Mouse (Mus musculus): ENCODE measurements around the gene Prdx5.
"Not testable (repeated sequence)": the region's sequence is repeated elsewhere in the genome, so short reads cannot be mapped to it uniquely, and the experiment has no call there.

Prdx5 gene

DNA sequence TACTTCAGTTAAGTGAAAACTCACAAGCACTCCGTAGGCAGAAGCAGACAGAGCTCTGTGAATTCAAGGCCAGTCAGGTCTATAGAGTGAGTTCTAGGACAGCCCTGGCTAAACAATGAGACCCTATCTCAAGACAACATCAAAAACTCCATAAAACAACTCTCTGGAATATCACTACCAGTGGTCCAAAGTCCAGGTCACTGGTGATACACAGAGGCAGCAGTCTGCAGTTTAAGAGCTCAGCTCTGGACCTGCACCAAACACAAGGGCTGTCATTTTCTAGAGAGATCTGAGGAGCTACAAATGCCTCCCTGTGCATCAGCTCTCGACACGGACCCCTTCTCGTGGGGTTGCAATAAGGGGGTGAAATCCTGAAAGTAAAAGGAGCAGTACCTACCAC, 8.4 kb upstream of the Prdx5 start:
- no peak for DNase-seq

DNA sequence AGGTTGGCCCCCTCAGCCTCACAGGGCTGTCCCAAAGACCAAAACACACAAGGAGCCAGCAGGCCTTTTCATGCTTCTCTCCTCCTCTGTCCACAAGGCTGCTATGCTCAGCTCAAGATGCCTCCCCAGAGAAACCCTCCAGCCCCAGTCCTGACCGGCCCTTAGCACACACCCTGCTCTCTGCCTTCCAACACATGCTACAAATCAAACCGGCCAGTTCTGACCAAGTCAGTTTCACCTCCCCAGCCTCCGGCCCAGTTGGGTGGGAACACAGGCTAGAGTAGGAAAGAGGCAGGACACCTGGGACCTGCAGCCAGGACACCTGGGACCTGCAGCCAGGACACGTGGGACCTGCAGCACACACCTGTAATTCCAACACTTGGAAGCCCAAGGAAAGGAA, 6.6 kb upstream of the Prdx5 start:
- no peak for DNase-seq

DNA sequence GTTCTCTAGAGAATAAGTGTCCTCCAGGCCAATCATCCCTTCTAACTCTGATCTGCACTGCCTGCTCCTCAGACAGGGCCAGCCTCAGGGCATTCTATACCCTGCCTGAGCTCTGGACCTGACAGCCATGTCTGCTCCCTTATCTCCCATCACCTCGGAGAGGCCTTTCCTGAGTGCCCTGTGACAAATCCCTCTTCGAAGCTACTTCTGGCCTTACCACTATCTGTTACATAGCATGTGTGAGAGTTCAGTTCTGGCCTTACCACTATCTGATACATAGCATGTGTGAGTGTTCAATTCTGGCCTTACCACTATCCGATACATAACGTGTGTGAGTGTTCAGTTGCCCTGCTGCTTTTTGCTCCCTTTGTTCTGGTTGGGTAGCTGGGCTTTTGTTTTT, 5.4 kb upstream of the Prdx5 start:
- no peak for DNase-seq

DNA sequence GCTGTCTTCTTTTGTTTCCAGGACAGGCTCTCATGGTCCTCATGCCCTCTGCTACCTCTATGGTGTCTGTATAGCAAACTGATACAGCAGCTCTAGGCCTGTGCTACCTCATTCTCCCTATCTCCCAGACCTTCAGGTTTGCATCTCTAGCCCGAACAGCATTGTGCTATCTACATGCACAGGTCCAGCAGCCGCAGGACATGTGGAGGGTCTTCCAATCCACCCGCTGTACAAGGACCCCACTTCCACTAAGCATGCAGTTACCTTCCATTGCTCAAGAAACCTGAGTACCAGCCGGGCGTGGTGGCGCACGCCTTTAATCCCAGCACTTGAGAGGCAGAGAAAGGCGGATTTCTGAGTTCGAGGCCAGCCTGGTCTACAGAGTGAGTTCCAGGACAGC, 4.6 kb upstream of the Prdx5 start:
- DNase-seq, result no peak

DNA sequence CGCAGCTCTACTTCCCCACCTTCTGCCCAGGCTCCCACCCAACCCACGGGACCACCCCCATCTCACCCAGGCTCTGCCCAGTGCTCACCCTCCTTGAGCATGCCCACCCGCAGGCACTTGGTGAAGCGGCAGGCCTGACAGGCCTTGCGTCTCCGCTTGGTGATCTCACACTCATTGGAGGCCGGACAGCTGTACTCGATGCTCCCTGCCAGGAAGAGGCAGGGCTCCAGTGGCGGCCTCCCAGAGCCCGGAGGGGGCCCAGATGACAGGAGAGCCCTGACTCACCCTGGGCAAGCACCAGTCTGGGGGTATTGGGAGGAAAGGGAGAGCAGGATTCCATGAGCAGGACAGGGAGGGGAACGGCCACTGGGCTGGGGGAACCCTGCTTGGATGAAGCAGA, 4.1 kb upstream of the Prdx5 start:
- peak; percentile 17 to 67 for DNase-seq

DNA sequence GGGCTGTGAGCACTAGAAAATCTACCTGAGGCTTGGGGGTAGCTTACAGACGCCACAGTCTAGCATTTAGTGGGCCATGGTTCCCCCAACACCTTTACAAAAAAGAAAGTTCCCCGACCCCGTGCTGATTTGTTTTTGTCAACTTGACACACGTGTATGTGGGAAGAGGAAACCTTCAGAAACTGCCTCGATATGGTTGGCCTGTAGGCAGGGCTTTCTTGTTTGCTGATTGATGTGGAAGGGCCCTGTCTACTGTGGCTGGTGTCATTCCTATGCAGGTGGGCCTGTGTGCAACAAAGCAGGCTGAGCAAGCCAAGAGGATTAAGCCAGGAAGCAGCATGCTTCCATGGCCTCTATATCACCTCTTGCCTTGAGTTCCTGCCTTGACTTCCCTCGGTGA, 3.1 kb upstream of the Prdx5 start:
- DNase-seq, result no peak

DNA sequence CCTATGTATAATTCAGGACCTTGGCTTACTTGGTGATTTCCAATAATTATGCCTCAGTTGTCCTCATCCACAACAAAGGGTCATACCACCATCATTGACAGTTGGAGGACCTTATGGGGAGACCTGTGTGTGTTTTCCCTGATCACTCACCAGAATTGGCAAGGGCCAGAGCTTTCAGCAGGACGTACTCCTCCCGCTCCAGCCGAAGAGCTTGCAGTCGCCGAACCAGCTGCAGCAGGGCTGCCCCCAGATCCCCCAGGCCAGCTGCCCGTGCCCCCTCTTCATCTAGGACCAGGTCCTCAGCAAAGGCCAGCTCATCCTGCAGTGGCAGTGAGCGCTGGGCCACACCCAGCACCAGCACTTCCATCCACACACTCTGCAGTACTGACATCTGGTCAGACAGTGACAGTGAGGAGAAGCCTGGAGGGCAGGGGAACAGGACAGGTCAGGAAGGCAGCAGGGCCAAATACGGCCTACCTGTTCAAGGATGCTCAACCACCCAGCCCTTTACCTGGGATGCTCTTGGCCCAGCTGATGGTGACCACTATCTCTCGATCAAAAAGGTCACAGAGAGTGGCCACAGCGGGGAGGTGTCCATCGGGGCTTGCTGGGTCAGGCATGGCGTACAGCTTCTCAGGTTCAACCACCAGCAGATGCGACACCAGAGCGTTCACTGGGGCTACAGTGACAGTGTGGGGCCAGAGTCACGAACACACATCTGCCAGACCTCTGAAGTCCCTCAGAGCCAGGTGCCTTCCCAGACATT, 2.5 kb upstream of the Prdx5 start:
- no peak for DNase-seq

DNA sequence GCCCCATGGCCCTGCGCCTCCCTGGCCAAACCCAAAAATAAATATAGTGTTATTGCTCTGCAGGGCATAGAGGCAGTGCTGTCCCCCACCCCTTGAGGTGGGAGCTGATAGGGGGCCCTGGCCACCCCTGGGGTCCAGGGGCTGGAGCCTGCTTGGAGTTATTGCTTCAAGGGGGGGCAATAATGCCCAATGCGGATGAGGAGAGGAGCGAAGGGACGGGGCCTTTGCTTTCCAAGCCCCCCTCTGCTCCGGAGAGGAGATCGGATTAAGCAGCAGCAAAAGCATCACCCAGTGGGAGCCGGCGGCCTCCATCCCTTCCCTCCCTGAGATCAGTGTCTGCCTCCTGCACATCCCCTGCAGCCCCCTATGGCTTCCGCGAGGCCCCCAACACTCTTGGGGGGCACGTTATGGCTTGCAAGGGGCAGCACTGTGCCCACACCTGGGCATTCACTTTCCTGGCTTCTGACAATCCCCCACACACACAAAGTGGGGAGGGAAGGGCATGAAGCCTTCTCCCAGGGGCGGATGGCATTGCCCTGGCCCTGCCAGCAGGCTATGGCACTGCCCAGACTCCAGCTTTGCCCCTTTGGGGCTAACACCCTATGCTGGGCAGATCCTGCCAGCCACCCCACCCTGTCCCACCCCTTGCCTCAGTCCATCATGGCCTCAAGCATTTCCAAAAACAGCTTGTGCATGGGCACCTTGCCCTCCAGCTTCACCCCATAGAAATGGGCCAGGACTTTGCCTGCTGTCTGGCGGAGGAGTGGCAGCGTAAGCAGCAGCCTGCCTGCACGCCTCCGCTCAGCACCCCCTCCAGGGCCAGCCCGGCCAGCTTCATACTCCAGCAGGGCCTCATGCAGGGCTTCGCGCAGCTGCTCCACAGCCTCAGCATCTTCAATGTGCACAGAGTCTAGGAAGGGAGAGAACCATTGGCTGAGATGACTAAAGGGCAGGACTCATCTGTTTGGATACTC, 1.5 kb upstream of the Prdx5 start:
- DNase-seq, result no peak

DNA sequence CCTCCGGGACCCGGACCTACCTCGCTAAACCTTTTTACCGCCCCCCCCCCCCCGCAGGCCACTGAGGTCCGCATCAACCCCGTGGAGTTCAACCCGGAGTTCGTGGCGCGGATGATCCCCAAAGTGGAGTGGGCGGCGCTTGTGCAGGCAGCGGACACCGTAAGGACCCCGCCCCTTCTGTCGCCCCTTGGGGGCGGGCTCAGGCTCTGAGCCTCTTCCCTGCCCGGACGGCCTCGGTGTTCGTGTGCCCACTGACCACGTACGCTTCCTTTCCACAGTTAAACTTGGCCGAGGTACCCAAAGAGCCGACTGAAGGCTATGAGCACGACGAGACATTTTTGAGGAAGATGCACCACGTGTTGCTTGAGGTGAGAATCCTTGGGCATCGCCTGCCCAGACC, 400 bp upstream of the Prdx5 start:
- DNase-seq, result peak; percentile 60 to 78

DNA sequence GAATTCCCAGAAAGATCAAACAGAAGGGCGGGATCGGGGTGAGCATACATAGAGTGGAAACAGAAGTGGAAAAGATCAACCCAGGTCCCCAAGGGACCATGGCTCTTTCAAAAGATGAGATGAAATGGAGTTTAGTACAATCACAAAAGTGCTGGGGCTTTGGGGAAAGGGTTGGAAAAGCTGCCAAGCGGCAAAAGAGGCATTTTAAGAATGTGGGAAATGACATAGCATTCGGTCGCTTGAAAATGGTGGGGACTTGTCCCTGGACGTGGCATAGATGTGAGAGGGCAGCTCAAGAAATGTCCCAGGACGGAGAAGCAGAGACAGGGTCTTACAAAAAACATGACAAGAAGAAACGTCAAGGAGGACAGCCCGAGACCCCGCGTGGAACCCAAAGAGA, 885 bp downstream of the Prdx5 start:
- no peak for DNase-seq

DNA sequence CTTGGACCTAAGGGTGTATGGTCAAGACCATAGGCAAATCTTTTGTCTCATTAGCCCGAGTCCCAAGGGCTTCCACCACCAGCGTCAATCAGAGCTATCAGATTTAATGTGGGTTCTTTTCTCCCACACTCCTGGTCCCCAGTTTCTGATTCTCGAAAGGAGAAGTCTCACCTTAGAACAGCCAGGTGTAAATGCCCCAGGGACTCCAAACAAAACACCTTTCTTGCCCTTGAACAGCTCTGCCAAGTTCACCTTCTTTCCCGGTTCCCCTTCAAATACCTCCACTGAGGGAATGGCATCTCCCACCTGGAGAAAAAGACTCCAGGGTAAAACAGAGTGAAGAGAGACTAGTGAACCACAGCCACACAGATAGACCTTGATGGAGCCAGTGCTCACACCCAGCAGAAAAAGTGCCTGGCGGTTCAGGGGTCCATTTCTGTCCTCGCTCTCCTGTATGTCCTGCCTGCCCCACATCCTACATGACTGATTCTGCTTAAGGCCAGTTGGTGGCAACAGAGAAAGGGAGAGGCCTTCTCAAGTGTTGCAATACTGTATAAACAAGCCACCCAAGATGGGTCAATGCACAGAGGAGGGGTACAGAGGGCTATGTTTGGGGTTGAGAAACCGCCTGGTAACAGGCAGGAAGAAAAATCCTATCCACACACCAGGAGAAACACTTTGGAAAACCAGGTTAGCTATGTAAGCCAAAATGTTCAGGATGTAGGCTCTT, 1.9 kb downstream of the Prdx5 start:
- DNase-seq, result peak in 1 of 2 experiments; percentile 19

DNA sequence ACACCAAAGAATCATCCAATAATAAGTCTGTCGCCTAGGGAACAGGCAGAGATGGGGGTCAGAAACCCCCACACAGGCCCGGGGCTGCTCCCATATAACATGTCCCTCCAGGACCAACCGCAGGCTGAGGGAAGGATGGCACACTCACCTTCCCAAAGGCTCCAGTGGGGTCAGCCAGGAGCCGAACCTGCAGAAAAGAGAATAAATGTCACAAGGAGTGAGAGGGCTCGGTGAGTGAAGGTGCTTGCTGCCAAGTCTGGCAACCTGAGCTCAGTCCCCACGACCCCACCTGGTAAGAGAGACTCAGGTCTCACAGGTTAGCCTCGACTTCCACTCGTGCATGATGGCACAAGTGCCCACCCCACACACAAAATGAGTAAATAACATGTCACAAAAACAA, 2.8 kb downstream of the Prdx5 start:
- no peak for DNase-seq

DNA sequence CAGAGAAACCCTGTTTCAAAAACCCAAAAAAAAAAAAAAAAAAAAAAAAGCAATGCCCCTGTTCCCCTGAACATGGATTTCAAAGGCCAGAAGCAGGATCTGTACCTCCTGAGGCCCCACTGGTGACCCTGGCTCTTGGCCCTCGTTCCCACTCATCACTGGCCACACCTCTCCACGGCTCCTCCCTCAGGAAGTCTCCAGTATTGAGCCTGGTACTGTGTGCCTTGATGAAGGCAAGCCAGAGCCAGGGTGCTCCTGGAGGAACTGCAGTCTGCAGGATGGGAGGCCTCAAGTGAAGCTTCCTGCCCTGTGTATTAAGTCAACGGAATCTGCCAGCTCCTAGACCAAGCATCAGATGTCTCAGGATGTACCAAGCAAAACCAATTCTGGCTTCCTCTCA, 3.7 kb downstream of the Prdx5 start:
- no peak for DNase-seq

DNA sequence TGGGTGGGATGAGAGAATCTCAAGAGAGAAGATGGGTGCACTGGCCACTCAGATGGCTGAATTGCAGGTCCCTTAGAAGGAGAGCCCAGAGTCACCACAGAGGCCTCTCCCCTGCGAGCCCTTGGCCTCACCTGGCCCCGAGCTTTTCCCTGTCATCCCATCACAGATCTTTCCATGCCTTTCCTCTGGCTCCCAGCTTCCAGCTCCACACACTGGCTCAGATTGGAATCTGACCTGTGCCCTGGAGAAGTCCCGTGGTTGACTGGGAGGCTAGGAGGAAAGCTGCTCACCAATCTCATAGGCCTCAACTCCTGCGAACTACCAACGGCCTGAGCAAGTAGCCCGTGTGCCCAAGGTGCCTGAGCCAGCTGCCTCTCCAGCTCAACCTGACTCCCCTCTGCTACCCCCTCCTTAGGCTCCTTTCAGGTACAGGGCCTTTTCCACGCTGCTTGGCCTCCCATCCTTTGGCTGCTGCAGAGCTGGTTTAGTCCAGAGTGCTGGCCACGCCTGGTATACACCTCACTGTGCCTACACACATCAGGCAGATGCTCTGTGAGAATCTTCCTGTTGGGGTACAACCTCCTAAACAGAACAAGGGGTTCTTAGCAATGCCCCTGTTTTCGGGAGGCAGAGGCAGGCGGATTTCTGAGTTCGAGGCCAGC, 4.3 kb downstream of the Prdx5 start:
- no peak for DNase-seq

DNA sequence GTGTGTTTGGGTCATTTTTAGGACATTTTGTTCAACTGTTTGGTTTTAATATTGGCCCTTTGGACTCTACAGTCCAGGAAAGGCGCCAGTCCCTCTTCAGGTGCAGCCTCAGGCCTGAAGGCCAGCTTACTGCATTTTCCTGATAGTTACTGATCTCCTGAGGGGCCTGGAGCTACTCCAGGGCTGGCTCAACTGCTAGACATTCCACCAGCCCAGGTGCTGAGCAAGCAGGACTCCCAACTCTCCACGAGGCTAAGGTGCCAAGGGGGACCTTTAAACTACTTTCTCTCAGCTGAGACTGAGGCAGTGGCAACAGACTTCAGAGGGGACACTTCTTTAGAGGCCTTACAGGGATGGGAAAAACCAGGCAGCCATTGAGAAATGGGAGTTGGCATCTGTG, 5.1 kb downstream of the Prdx5 start:
- DNase-seq, result no peak

DNA sequence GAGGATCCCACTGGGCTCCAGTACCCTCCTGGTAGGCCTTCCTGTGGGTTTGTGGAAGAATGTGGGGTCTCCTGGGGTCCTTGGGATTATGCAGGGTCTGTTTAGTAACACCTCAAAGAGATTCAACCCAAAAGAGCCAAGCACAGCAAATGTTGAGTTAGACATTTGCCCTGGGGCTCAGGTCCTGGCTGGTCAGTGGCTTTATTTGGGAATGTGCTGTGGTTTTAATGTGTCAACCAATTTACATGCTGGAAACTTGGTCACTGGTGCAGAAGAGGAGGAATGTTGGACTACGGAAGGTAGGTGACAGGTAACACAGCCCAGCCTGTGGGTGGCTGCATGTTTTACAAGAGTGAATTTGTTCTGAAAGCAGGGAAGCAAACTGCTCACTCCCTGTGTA, 6.9 kb downstream of the Prdx5 start:
- DNase-seq, result no peak

DNA sequence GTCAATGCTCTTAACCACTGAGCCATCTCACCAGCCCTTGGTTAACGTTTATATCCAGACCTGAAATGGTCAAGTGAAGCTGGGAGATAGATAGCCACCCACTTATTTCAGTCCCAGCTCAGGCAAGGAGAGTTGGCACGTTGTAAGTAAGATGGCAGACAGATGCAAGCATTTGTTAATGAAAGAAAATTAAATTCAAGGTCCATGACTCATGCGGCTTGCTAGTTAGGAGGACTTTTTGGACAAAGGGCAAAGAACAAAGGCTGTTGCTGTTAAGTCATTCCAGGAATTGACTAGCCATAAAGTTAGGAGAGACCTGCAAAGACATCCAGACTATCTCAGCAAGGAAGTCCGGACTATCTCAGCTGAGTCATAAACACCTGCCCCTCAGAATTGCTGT, 10.3 kb downstream of the Prdx5 start:
- DNase-seq, result no peak

DNA sequence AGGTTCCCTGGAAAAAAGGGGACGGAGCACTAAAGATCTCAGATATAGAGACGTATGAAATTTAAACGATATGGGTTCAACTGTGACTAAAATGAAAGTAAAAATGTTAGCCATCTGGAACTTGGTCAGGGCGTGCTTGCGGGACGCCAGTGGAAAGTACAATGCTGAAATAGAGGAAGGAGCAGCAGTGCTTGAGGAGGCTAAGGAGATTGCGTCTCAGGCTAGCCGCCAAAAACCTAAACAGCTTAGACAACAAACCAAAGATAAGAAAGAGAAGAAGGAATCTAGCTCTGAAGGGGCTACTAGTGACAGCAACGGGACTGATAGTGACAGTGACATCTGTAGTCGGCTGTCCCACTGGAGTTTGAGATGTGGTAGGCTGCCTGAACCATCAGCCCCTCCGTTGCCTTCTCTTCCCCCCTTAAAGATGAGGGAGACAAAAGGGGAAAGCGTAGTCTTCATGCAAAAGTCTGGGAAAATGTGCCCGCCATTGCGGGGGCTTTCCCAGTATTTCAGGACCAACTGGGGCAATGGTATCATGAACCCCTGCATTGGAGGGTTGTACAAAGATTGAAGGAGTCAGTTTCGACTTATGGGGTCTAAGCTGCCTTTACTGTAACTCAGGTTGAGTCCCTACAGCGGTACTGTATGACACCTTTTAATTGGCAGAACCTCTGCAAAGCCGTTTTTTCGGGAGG, 14.1 kb downstream of the Prdx5 start:
- not testable (repeated sequence) for DNase-seq

DNA sequence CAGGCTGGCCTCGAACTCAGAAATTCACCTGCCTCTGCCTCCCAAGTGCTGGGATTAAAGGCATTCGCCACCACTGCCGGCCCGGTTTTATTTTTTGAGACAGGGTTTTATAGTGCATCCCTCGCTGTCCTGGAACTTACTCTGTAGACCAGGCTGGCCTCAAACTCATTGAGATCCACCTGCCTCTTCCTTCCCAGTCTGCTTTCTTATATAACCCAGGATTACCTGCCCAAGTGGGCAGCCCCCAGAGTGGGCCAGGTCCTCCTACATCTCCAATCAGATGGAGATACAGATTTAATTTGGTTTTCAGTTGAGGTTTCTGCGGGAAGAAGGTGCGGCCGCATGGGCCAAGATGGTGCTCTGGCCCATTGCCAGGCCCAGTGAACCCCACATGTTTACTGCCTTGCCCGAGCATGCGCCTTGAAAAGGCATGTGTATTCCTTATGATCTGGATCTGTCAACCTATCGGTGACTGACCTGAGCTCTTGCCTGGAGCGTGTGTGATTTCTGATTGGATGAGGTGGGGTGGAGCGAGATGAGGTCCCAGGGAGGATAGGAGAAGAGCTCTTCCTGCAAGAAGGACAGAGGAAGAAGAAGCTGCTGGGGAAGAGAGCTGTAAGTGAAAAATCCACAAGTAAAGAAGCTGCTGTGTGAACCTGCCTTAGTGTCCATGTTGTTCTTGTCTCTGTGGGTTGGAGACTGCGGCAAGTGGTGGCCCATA, 16.0 kb downstream of the Prdx5 start:
- DNase-seq, result no peak

DNA sequence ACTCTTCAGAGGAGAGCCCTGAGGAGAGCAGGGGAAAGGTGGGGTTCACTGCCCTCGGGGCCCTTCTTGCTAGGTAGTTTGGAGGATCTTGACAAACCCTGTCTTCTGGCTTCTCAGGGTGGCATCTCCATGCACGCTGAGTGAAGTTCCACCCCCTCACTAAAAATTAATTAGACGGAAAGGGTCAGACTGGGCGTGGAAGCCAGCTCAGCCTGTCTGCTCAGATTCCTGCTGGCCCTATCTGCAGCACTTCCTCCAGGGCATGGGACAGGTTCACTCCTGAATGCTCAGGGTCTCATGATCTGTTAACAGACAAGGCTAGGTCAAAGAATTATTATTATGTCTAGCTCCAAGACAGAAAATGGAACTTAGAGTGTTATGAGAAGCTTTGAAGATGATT, 17.4 kb downstream of the Prdx5 start:
- no peak for DNase-seq

DNA sequence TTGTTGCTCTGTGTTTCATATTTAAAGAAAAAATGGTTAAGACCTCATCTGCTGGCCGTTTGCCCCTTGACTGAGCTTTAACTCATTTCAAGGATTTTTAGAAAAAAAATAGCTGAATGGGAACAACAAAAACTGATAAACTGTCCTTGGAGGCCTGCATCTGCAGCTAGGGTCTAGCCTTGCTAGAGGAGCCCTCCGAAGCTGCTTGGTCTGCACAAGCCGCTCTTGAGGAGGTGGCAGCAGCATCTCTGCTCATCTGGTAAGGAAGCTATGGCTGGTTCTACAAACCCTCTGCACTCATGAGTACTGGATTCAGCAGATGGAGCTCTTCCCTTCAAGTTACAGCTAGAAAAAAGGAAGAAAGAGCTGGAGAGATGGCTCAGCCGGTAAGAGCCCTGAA, 31.9 kb downstream of the Prdx5 start:
- no peak for DNase-seq

DNA sequence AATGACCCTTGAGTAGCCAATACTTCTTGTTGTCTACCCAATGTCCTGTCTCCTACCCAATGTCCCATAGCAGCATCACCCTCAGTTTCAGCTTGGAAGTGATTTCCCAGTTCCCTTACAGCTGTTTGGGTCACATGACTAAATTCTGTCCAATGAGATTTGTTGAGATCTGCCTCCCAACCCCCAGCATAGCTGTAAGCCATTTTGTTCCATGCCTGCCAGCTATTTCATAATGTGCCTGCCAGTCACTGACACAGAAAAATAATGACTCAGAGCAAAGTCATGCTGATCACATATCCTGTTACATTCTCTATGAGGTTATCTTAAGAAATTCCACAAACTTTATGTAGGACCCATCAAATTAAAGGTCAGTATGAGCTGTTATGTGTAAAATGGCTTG, 33.1 kb downstream of the Prdx5 start:
- no peak for DNase-seq

All from lung, postnatal 4 days (tissue).